Mouse (Mus musculus): Measurements from ENCODE around the gene Ncapg2. TPM values are rescaled to one million over a fixed set of nuclear protein-coding genes. Genes with fewer than 3 reads are reported as not detected.
A peak's percentile ranks its signal among the peaks of the same experiment; 100 is the strongest.

Ncapg2 gene
- polyA plus RNA-seq, 1 experiment from 2014 or later: 42.3 TPM

DNA sequence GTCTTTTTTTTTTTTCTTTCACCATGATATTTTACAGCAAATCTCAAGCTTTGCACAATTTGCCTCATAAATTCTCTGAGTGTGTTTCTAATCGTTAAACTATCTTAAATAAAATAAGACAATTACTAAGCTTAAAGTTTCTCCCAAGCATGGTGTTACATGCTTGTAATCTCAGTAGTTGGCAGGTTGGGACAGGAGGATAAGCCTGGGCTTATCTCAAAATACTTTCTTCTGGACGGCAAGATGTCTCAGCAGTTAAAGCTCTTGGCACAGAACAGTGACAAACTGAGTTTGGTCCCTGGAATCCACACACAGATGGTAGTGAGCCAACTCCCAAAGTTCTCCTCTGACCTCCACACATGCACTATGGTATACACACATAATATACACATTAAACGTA, 69.5 kb downstream of the Ncapg2 start:
- Histone ChIP-seq H3K79me2 (ENCODE audit: inconsistent target) (no peaks in the 10 kb centered on the region), H3K27ac (no peak overlapping the region), H3K4me3 (ENCODE audit: inconsistent target) (no peak overlapping the region), H3K36me3 (ENCODE audit: inconsistent target) (no peaks in the 10 kb centered on the region)
- WGBS (ENCODE audit: missing documents): 100% methylated on average over 3 of the region's 3 CpGs

DNA sequence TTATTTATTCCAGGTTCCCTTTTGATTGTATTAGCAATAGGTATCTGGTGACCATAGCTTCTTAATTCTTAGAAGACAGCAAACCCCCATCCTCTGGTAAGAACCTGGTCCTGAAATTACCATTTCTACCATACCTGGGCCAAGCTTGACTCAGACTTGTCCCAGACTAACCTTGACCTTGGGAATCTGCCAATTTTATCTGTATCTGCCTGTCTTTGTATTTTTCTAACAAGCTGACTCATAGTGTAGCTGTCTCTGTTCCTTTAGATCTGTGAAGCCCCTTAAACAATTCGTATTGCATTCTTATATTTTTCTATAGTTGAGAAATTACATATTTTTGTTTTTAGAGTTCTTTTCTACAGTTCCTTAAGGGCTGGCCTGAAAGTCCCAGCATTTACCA, 73.6 kb downstream of the Ncapg2 start:
- 80% methylated on average over 1 of the region's 1 CpGs for WGBS (ENCODE audit: missing documents)
- H3K4me3 ChIP-seq (ENCODE audit: inconsistent target): no peak overlapping the region
- H3K36me3 ChIP-seq (ENCODE audit: inconsistent target): no peaks in the 10 kb centered on the region
- no peak overlapping the region for H3K27ac ChIP-seq
- no peaks in the 10 kb centered on the region for H3K79me2 ChIP-seq (ENCODE audit: inconsistent target)

DNA sequence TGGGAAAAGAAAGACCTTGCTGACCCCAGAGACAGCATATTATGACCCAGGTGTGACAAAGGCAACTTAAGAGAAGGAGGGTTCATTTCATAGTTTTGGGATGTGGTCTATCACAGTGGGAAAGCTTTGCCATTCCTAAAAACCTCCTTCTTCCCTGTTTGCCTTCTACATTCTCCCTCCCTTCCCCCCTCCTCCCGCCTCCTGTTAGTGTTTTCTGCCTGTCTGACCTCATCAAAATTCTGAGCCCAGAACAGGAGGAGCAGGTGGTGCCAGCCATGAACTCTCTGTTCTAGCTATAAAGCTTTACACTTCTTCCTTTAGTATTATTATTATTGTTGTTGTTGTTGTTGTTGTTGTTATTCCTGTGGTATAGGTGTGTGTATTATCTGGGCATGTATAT, 76.7 kb downstream of the Ncapg2 start:
- Histone ChIP-seq H3K27ac (no peak overlapping the region), H3K36me3 (ENCODE audit: inconsistent target) (no peaks in the 10 kb centered on the region)
- WGBS (ENCODE audit: missing documents): no CpG with 5 or more reads among the region's 1 CpGs

DNA sequence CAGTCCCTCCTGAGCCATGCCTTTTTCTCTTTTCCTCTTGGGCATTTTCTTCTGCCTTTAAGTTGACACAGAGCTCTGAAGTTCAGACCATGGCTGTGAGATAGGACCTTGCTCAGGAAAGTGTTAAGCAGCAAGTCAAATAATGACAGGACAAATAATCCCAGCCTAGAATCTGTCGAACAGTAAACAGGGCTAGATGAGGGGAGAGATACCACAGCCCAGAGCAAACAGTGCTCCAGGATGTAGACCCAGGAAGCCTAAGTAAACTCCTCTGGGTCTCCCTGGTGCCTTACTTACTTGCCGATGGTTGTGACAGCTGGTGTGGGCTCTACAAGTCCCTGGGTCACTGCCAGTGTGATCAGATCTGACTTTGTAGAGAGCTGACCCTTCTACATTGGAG, 78.4 kb downstream of the Ncapg2 start:
- no peaks in the 10 kb centered on the region for H3K79me2 ChIP-seq (ENCODE audit: inconsistent target)
- H3K4me3 ChIP-seq (ENCODE audit: inconsistent target): no peak overlapping the region
- H3K36me3 ChIP-seq (ENCODE audit: inconsistent target): no peaks in the 10 kb centered on the region
- H3K27ac ChIP-seq: no peak overlapping the region
- WGBS (ENCODE audit: missing documents): 41% methylated on average over 2 of the region's 2 CpGs

More for the DNA sequence above, 76.7 kb downstream of the Ncapg2 start:
- no peaks in the 10 kb centered on the region for H3K79me2 ChIP-seq (ENCODE audit: inconsistent target)
- no peak overlapping the region for H3K4me3 ChIP-seq (ENCODE audit: inconsistent target)

DNA sequence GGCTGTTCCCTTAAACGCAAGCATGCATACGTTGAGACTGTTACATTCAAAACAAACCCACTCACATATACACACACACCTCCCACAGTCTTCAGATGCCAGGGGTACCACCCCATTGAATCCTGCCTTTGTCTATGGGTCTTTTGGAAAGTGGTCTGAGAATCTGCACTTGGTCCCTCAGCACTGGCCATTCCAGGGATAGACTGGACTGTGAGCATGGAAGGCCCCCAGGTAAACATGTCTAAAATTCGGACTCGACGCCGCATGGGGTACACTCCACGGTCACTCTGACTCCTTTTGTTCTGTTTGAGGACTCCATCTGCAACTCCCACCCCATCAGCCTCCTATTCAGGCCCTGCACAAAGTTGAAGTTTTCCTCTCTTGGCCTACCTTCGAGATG, 79.8 kb downstream of the Ncapg2 start:
- Histone ChIP-seq H3K27ac (no peak overlapping the region), H3K79me2 (ENCODE audit: inconsistent target) (no peaks in the 10 kb centered on the region), H3K4me3 (ENCODE audit: inconsistent target) (no peak overlapping the region), H3K36me3 (ENCODE audit: inconsistent target) (no peaks in the 10 kb centered on the region)
- WGBS (ENCODE audit: missing documents): 78% methylated on average over 8 of the region's 8 CpGs

DNA sequence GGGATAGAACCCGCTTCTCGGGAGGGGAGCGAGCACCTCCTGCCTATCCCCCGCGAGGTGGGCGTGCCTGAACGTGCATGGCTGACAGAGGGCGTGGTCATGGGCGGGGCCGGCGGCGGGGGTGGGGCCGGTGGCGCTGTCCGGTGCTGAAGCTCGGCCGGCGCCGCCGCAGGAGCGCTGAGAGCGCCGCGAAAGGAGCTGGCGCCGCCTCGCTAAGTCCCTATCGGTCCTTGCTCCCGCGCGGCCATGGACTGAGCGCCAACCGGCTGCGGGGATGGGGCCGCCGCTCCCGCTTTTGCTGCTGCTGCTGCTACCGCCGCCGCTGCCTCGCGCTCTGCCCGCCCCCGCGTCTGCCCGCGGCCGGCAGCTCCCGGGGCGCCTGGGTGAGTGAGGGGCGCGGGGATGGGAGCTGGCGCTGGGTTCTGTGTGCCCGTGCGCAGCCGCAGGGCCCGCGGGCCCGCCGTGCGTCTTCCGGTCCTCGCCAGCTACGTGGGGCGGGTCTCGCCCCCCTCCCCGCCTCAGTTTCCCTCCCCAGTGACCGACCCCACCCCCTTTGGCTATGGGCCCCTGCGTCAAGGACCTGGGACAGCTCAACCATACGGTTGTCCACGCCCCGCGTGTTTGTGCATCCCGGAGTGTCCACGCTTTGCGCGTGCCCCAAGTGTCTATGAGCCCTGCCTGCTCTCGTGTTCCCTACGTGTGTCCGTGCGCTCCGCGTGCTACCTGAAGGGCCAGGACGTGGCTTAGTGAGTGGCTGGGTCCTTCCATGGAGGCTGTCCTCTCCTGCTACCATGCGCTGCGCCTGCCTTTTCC, 80.6 kb downstream of the Ncapg2 start, which contains the start of gene Ptprn2:
Gene Ptprn2 (plus strand): TSS at position 130 of the 813 bp plus-strand sequence.
- H3K36me3 ChIP-seq (ENCODE audit: inconsistent target): no peaks in the 10 kb centered on the region
- peak within 1 kb of the TSS; percentile 5; the same call in 1 of the 2 replicates for H3K4me3 ChIP-seq (ENCODE audit: inconsistent target)
- no peaks in the 10 kb centered on the region for H3K79me2 ChIP-seq (ENCODE audit: inconsistent target)
- H3K27ac ChIP-seq: no peak within 1 kb of the TSS
- 3% methylated on average over 64 of the region's 86 CpGs for WGBS (ENCODE audit: missing documents)

DNA sequence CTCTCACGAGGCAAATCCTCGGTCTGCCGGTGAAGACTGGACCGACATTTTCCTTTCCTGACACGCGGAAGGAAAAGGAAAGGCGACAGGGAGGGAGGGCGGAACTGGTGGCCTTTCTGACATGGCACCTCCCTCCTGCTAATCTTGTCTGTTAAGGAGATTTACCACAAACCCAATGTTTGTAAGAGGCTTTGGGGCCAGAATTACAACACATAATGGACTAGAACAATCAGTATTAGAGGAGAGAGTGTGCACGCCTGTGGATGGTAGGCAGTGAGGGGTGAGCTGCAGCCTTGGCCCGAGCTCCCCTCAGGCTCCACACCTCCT, 81.2 kb downstream of the Ncapg2 start:
- 10% methylated on average over 10 of the region's 10 CpGs for WGBS (ENCODE audit: missing documents)
- H3K79me2 ChIP-seq (ENCODE audit: inconsistent target): no peaks in the 10 kb centered on the region
- no peaks in the 10 kb centered on the region for H3K36me3 ChIP-seq (ENCODE audit: inconsistent target)
- no peak overlapping the region for H3K27ac ChIP-seq
- H3K4me3 ChIP-seq (ENCODE audit: inconsistent target): peak overlapping the region; percentile 5; the same call in 1 of the 2 replicates

DNA sequence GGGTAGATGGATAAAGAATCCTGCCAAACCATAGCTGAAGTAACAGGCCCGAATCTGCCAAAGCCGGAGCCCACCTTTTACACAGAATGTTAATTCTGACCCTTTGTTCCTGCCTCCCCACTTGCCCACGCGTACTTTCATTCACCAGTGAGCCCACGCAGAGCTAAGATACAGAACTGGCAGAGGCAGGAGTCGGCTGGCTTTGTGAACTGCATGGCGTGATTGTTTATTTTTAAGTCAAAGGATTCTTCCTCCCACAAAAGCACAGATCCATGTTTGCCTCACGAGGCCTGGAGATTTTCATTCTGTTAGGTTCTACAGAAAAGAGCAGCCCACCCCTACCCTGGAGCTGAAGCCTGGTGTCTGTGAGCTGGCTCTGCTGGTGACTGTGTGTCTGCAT, 83.6 kb downstream of the Ncapg2 start:
- H3K36me3 ChIP-seq (ENCODE audit: inconsistent target): no peaks in the 10 kb centered on the region
- no peak overlapping the region for H3K27ac ChIP-seq
- 78% methylated on average over 8 of the region's 8 CpGs for WGBS (ENCODE audit: missing documents)
- H3K79me2 ChIP-seq (ENCODE audit: inconsistent target): no peaks in the 10 kb centered on the region
- no peak overlapping the region for H3K4me3 ChIP-seq (ENCODE audit: inconsistent target)

DNA sequence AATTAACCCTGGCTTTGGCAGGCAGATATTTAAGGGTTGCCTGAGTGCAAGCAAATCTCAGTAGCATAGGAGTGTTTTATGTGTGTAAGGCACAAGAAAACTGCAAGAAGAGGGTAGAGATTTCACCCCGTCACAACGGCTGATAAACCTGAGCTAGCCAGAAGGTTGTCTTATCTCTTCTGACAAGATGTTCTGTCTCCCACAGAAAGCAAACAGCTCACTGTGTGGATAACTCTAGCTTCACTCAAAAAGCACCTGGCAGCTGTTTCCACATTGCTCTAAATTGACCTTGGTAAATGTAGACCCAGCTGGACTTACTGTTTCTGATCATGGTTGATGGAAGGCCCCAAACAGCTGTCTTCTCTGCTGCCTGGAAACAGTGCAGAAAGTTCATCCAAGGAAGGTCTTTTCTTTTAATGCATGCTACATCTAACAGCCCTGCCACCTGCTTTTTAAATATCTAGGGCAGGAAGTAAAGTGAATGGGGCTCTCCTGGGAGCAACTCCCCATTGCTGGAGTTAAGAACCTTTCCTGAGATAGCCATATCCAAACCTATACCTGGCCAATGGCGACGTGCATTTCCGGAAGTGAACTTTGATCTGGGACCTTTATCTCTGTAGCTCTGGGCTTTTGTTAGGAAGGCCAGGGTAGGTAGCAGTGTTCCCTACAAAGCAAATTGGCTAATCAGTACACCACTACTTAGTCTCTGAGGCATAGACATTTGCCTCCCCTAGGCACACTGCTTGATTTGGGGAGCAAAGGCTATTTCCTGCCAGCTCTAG, 85.6 kb downstream of the Ncapg2 start:
- Histone ChIP-seq H3K79me2 (ENCODE audit: inconsistent target) (no peaks in the 10 kb centered on the region), H3K27ac (no peak overlapping the region), H3K36me3 (ENCODE audit: inconsistent target) (no peaks in the 10 kb centered on the region), H3K4me3 (ENCODE audit: inconsistent target) (no peak overlapping the region)
- 86% methylated on average over 5 of the region's 5 CpGs for WGBS (ENCODE audit: missing documents)

DNA sequence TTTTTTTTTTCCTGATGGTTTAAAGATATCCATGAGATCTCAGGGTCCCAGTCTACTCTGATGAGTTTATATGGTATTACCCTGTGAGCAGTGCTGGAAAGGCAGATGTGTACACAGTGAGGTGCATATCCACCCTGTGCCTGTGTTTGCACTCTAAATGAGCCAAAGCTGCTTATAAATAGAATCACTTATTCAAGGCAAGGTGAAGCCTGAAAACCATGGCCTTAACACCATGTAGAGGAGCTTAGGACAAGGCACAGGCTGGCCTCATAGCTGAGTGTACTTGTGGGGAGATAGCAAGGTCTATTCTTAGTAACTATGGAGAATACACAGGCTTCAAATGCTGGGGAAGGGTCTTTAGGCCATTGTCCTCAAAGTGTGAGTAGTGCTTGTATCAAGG, 93.5 kb downstream of the Ncapg2 start:
- Histone ChIP-seq H3K79me2 (ENCODE audit: inconsistent target) (no peaks in the 10 kb centered on the region), H3K36me3 (ENCODE audit: inconsistent target) (no peaks in the 10 kb centered on the region), H3K27ac (no peak overlapping the region), H3K4me3 (ENCODE audit: inconsistent target) (no peak overlapping the region)

DNA sequence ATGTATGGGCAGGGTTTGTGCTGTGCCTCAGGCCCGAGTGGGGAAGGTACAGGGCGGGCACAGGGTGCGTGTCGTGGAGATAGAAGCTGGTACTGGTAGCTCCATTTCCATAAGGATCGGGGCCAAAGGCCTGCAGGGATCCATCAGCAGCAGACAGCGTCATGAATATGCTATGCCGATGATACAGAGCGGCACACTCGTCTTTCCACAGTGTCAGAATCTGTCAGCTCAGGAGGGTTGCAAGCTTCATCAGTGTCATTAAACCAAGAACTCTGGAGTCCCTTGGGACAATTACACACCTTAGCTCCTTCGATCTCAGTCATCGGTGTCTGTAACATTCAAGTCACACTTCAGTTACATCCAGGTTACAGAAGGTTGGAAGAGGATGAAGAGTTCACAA, 95.5 kb downstream of the Ncapg2 start:
- 93% methylated on average over 11 of the region's 11 CpGs for WGBS (ENCODE audit: missing documents)
- H3K79me2 ChIP-seq (ENCODE audit: inconsistent target): no peaks in the 10 kb centered on the region
- no peak overlapping the region for H3K4me3 ChIP-seq (ENCODE audit: inconsistent target)
- H3K27ac ChIP-seq: no peak overlapping the region
- H3K36me3 ChIP-seq (ENCODE audit: inconsistent target): no peaks in the 10 kb centered on the region

DNA sequence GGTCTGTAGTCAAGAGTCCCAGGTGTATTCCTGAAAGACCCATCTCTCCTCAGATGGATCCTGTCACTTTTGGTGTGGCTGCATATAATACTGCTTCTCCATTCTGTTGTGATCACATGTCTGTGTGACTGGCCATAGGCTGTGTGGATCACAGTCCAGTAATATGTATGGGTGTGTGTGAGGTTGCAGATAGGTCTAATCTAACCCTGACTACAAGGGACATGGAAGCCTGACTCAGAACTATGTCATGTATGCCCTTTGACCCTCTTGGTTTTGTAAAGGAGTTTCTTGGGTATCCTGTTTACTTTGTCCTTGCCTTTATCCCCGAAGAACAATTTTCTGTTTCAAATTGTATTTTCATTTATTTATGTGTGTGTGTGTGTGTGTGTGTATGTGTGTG, 107.3 kb downstream of the Ncapg2 start:
- Histone ChIP-seq H3K36me3 (ENCODE audit: inconsistent target) (no peaks in the 10 kb centered on the region), H3K79me2 (ENCODE audit: inconsistent target) (no peaks in the 10 kb centered on the region), H3K4me3 (ENCODE audit: inconsistent target) (no peak overlapping the region), H3K27ac (no peak overlapping the region)
- WGBS (ENCODE audit: missing documents): 100% methylated on average over 1 of the region's 1 CpGs

Other genes starting within 250 kb of the Ncapg2 start
- 3.9 to 8.8 TPM (median 4.2 TPM) in 3 replicates for gene Wdr60, start 142.4 kb upstream of the Ncapg2 start, polyA plus RNA-seq (2018)
- not detected in 3 replicates for gene Gm11027, start 130.0 kb upstream of the Ncapg2 start, polyA plus RNA-seq (2018)
- 15.8 to 18.5 TPM (median 17.3 TPM) in 3 replicates for gene Esyt2, start 124.2 kb upstream of the Ncapg2 start, polyA plus RNA-seq (2018)
- gene Ptprn2, start 80.3 kb downstream of the Ncapg2 start, polyA plus RNA-seq (2018): 0.06 TPM in 1 of 3 replicates, not detected in the others

All from macrophage (primary cell).